Mouse (Mus musculus) liver, embryonic 14.5 days (tissue): ENCODE data around the gene Sh3bp2. TPM values are rescaled to one million over a fixed set of nuclear protein-coding genes. Genes with fewer than 3 reads are reported as not detected.

Experiments
- ATAC-seq: fragments of 200-750 bp; cut with Nextera tagmentation; 2 replicates; pipeline ENCODE4 v1.8.0; 2017; ENCODE audit warnings: moderate number of reproducible peaks, mild to moderate bottlenecking, moderate library complexity; ENCODE audit not compliant: insufficient read depth
- DNase-seq, 3 experiments: peaks; one replicate each; pipeline ENCODE4 v3.0.0-alpha.2; 2012 to 2013; ENCODE audit warnings: low read depth in 3 of 3, low spot score in 3 of 3
- H3K27ac ChIP-seq: fragments of 300-500 bp; sonication (generic); 2 replicates; pipeline ENCODE4 v1.5.1; 2014; ENCODE audit warnings: moderate library complexity, mild to moderate bottlenecking, control low read depth, inconsistent platforms
- H3K27me3 ChIP-seq: fragments of 300-500 bp; sonication (generic); 2 replicates; pipeline ENCODE4 v1.6.1; 2014; ENCODE audit warnings: mild to moderate bottlenecking, low read length, moderate library complexity; ENCODE audit not compliant: control insufficient read depth, insufficient read depth
- H3K36me3 ChIP-seq: fragments of 300-500 bp; sonication (generic); replicated peaks from 2 replicates; pipeline ENCODE4 v1.6.1; 2014; ENCODE audit warnings: low read depth; ENCODE audit not compliant: control insufficient read depth, insufficient read depth
- H3K4me1 ChIP-seq, 2 experiments: fragments of 200-500 bp in 1 of 2; fragments of 300-500 bp in 1 of 2; sonication (generic) in 1 of 2; replicated peaks; 2 replicates each; pipeline ENCODE4 v1.6.1; 2012 to 2014; ENCODE audit warnings: antibody characterized with exemption in 1 of 2, inconsistent platforms in 1 of 2, low read length in 1 of 2; ENCODE audit not compliant: control insufficient read depth in 2 of 2, insufficient read depth in 2 of 2
- H3K4me2 ChIP-seq: fragments of 300-500 bp; sonication (generic); 2 replicates; pipeline ENCODE4 v1.6.1; 2014; ENCODE audit warnings: low read depth, mild to moderate bottlenecking, control low read depth, moderate library complexity
- H3K4me3 ChIP-seq, 2 experiments: fragments of 200-500 bp in 1 of 2; fragments of 300-500 bp in 1 of 2; sonication (generic) in 1 of 2; 2 replicates each; pipeline ENCODE4 v1.5.1; 2012 to 2014; ENCODE audit warnings: low read depth in 2 of 2, low read length in 2 of 2, mild to moderate bottlenecking in 2 of 2, control low read depth in 1 of 2, inconsistent platforms in 1 of 2, moderate library complexity in 1 of 2; ENCODE audit not compliant: insufficient read depth in 1 of 2
- H3K9ac ChIP-seq: fragments of 300-500 bp; sonication (generic); replicated peaks from 2 replicates; pipeline ENCODE4 v1.6.1; 2014; ENCODE audit warnings: mild to moderate bottlenecking, control low read depth, moderate library complexity
- H3K9me3 ChIP-seq: fragments of 300-500 bp; sonication (generic); 2 replicates; pipeline ENCODE4 v1.6.1; 2016; ENCODE audit warnings: low read length, mixed read lengths; ENCODE audit not compliant: control insufficient read depth
- CTCF ChIP-seq: IDR thresholded peaks from 2 replicates; pipeline ENCODE4 v1.5.1; 2016; ENCODE audit warnings: antibody characterized with exemption, low read depth, control low read depth
- EP300 ChIP-seq: IDR thresholded peaks from 2 replicates; pipeline ENCODE4 v1.6.1; 2016; ENCODE audit warnings: antibody characterized with exemption, low read depth
- WGBS: fragments of 180-500 bp; shearing (Covaris S2); extraction: QIAGEN DNeasy Blood & Tissue Kit; methylation state at CpG from one replicate; pipeline ENCODE4 v1.1.7; 2014; ENCODE audit not compliant: insufficient replicate concordance; 5-methylcytosine and 5-hydroxymethylcytosine counted together
- microRNA-seq: library from miRNA; unstranded; fragments of <30 nt; microRNA quantifications from one replicate; pipeline ENCODE4, GENCODE M21; 2016
- polyA plus RNA-seq, 2 experiments: library from polyadenylated mRNA; depleted of rRNA in 1 of 2; stranded (reverse) in 1 of 2; unstranded in 1 of 2; fragments of >200 nt; fragmentation: Nextera tagmentation in 1 of 2; extraction: Ambion mirVana in 1 of 2; gene quantifications; 2 replicates each; pipeline versions ENCODE4 v1.2.1 to v1.2.3; 2012 to 2014

The Sh3bp2 gene
- polyA plus RNA-seq, 2 experiments: 4.9 to 5.2 TPM

DNA sequence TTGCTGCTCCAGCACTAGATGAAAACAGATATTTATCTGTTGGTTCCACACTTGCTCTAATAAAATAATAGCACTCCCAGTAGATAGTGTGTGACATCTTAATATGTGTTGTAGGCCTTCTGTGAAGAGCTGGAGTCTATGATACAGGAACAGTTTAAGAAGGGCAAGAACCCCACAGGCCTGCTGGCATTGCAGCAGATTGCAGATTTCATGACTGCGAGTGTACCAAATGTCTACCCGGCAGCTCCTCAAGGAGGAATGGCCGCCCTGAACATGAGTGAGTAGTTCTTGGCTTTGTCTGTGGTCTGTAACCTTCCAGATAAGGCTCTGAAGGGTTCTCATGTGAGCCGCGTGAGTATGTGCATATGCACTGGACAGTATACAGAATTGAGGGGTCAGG is 78.9 kb downstream of the Sh3bp2 start:
- Histone ChIP-seq H3K9ac (no peak overlapping the region), H3K36me3 (peaks cover 79% of the 10 kb centered on the region), H3K27ac (no peak overlapping the region), H3K27me3 (no peaks in the 10 kb centered on the region), H3K4me3 (no peak overlapping the region), H3K9me3 (no peaks in the 10 kb centered on the region), H3K4me1 (no peaks in the 10 kb centered on the region), H3K4me2 (no peak overlapping the region)
- ATAC-seq: no peak
- no peak for DNase-seq
- TF ChIP-seq CTCF: no peak
- TF ChIP-seq EP300: no peak
- 67% methylated on average over 5 of the region's 5 CpGs for WGBS

- no peak for ATAC-seq
- H3K36me3 ChIP-seq: peaks cover 84% of the 10 kb centered on the region
- no peaks in the 10 kb centered on the region for H3K4me1 ChIP-seq
- no peak overlapping the region for H3K9ac ChIP-seq
- H3K4me2 ChIP-seq: no peak overlapping the region
- no peak overlapping the region for H3K27ac ChIP-seq
- 74% methylated on average over 8 of the region's 8 CpGs for WGBS
- no peak for DNase-seq
- H3K4me3 ChIP-seq: no peak overlapping the region
- TF ChIP-seq CTCF (peak; percentile 22; the same call in 1 of the 2 replicates), EP300 (no peak)
- no peaks in the 10 kb centered on the region for H3K9me3 ChIP-seq
- no peaks in the 10 kb centered on the region for H3K27me3 ChIP-seq
These were observed 81.7 kb downstream of the Sh3bp2 start for GRCm38 (mm10) chr5:34607100-34607880.

- H3K27ac ChIP-seq: no peak overlapping the region
- H3K9me3 ChIP-seq: no peaks in the 10 kb centered on the region
- no peak overlapping the region for H3K4me2 ChIP-seq
- H3K4me1 ChIP-seq: no peaks in the 10 kb centered on the region
- TF ChIP-seq CTCF (no peak), EP300 (no peak)
- no peak overlapping the region for H3K9ac ChIP-seq
- no peaks in the 10 kb centered on the region for H3K27me3 ChIP-seq
- no peak for ATAC-seq
- no peak for DNase-seq
- H3K36me3 ChIP-seq: peaks cover 81% of the 10 kb centered on the region
- 90% methylated on average over 3 of the region's 3 CpGs for WGBS
- no peak overlapping the region for H3K4me3 ChIP-seq
These were observed 82.6 kb downstream of the Sh3bp2 start for GRCm38 (mm10) chr5:34608226-34608625.

DNA sequence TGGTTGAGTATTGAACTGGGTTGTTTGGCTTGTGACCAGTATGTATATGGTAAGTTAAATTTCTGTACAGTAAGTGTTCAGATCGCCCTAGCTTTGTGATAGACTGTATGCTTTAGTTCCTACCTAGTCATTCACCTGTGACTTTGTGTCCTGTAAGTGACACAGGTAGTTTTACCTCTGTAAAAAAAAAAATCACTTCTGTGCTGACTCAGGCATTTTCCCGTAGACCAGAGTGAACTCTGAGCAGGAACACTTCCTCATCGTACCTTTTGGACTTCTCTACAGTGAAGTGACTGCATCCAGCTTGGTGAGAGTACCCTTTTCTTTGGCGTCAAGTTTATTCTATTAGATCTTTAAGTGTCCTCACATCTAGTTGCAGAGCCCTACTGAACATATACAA is 84.3 kb downstream of the Sh3bp2 start:
- H3K9ac ChIP-seq: no peak overlapping the region
- no peak overlapping the region for H3K4me2 ChIP-seq
- no peak overlapping the region for H3K27ac ChIP-seq
- WGBS: 81% methylated on average over 4 of the region's 4 CpGs
- peaks cover 92% of the 10 kb centered on the region for H3K36me3 ChIP-seq
- no peaks in the 10 kb centered on the region for H3K9me3 ChIP-seq
- no peak for DNase-seq
- H3K4me1 ChIP-seq: no peaks in the 10 kb centered on the region
- H3K4me3 ChIP-seq: no peak overlapping the region
- TF ChIP-seq EP300 (no peak), CTCF (no peak)
- ATAC-seq: no peak
- H3K27me3 ChIP-seq: no peaks in the 10 kb centered on the region

Small RNAs within 50 kb of the gene (microRNA-seq; reads per million reads assigned to microRNA genes)
- gene Mir7036b: 5.1 reads per million, percentile 7 among the genes with 10 or more reads in this experiment

Other genes with a start within 250 kb of the Sh3bp2 start
- gene Zfyve28, start 237.4 kb upstream of the Sh3bp2 start, polyA plus RNA-seq (2012; rRNA removed): 0.03 and 0.07 TPM in 2 replicates
- 0.08 TPM in 1 of 2 replicates, not detected in the other for gene Zfyve28, start 237.4 kb upstream of the Sh3bp2 start, polyA plus RNA-seq (2014; fragmentation: Nextera tagmentation; extraction: Ambion mirVana)
- gene Cfap99, start 237.2 kb upstream of the Sh3bp2 start, polyA plus RNA-seq (2012; rRNA removed): not detected in 2 replicates
- not detected in 2 replicates for gene Cfap99, start 237.2 kb upstream of the Sh3bp2 start, polyA plus RNA-seq (2014; fragmentation: Nextera tagmentation; extraction: Ambion mirVana)
- 49.5 and 50.9 TPM in 2 replicates for gene Rnf4, start 189.5 kb upstream of the Sh3bp2 start, polyA plus RNA-seq (2012; rRNA removed)
- 71.0 and 73.2 TPM in 2 replicates for gene Rnf4, start 189.5 kb upstream of the Sh3bp2 start, polyA plus RNA-seq (2014; fragmentation: Nextera tagmentation; extraction: Ambion mirVana)
- 4.6 and 6.4 TPM in 2 replicates for gene Fam193a, start 155.9 kb upstream of the Sh3bp2 start, polyA plus RNA-seq (2012; rRNA removed)
- 2.9 and 3.4 TPM in 2 replicates for gene Fam193a, start 155.9 kb upstream of the Sh3bp2 start, polyA plus RNA-seq (2014; fragmentation: Nextera tagmentation; extraction: Ambion mirVana)
- gene Tnip2, start 11.8 kb upstream of the Sh3bp2 start, polyA plus RNA-seq (2012; rRNA removed): 3.0 and 5.0 TPM in 2 replicates
- 3.2 and 4.4 TPM in 2 replicates for gene Tnip2, start 11.8 kb upstream of the Sh3bp2 start, polyA plus RNA-seq (2014; fragmentation: Nextera tagmentation; extraction: Ambion mirVana)
- gene Add1, start 47.8 kb downstream of the Sh3bp2 start, polyA plus RNA-seq (2012; rRNA removed): 106 and 118 TPM in 2 replicates
- gene Add1, start 47.8 kb downstream of the Sh3bp2 start, polyA plus RNA-seq (2014; fragmentation: Nextera tagmentation; extraction: Ambion mirVana): 113 and 137 TPM in 2 replicates
- 53.6 and 68.5 TPM in 2 replicates for gene Mfsd10, start 111.4 kb downstream of the Sh3bp2 start, polyA plus RNA-seq (2012; rRNA removed)
- 33.1 and 46.7 TPM in 2 replicates for gene Mfsd10, start 111.4 kb downstream of the Sh3bp2 start, polyA plus RNA-seq (2014; fragmentation: Nextera tagmentation; extraction: Ambion mirVana)
- gene Nop14, start 134.3 kb downstream of the Sh3bp2 start, polyA plus RNA-seq (2012; rRNA removed): 11.2 and 12.4 TPM in 2 replicates
- gene Nop14, start 134.3 kb downstream of the Sh3bp2 start, polyA plus RNA-seq (2014; fragmentation: Nextera tagmentation; extraction: Ambion mirVana): 11.9 and 14.4 TPM in 2 replicates
- gene Grk4, start 134.5 kb downstream of the Sh3bp2 start, polyA plus RNA-seq (2012; rRNA removed): 0.24 and 0.44 TPM in 2 replicates
- 0.48 and 0.91 TPM in 2 replicates for gene Grk4, start 134.5 kb downstream of the Sh3bp2 start, polyA plus RNA-seq (2014; fragmentation: Nextera tagmentation; extraction: Ambion mirVana)
- 5.9 and 6.3 TPM in 2 replicates for gene Htt, start 235.9 kb downstream of the Sh3bp2 start, polyA plus RNA-seq (2012; rRNA removed)
- 4.8 and 5.0 TPM in 2 replicates for gene Htt, start 235.9 kb downstream of the Sh3bp2 start, polyA plus RNA-seq (2014; fragmentation: Nextera tagmentation; extraction: Ambion mirVana)